ENCODE assay signal across 17 mouse cellular contexts in the genomic region with DNA sequence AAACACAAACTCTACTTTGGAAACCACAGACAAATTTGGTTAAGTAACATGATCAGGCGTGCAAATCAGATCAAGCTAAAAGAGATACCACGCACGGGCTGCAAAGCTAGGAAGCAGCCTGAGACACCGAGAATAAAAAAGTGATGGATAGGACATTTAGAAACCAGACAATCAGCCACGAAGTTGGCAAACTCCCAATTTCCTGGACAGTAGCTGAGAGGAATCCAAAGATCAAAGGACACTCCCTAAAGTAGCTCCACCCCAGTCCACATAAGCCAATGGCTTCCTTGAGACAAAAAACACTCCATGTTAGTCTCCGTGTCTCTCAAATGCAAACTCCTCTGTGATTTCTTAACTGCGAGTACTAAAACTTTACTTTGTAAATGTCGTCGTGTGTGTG. TPM values are rescaled to one million over a fixed set of nuclear protein-coding genes. Genes with fewer than 3 reads are reported as not detected.
DNase-seq lines count a peak whose midpoint lies in the region; ATAC-seq lines count a peak whose summit lies in the region.
"Had no signal": no experiment of that assay in that cellular context is flagged by ENCODE, and none has a peak within 500 bp of the region (broad histone marks: within the 10 kb centered on the region; RNA-seq: fewer than 3 reads in every experiment).

No protein-coding gene starts in this region.

- peak overlapping the region; percentile 19; the same call in 1 of the 2 replicates for H3K4me2 ChIP-seq in lung, embryonic 15.5 days
- H3K4me2 ChIP-seq: liver, embryonic 11.5 days; midbrain, embryonic 12.5 days had no signal

- 0 out of 2 replicates have a peak overlapping the region, but pooled peaks have one; percentile 5 for H3K27ac ChIP-seq in lung, embryonic 15.5 days
- H3K27ac ChIP-seq: midbrain, embryonic 12.5 days; neural tube, embryonic 13.5 days had no signal

- WGBS in lung, embryonic 15.5 days: 28% methylated on average over 9 of the region's 9 CpGs

- peak; percentile 69 for DNase-seq in MN1 (ENCODE audit: low spot score)
- peak; percentile 75 for DNase-seq in adrenal gland, adult 2 months
- peak; percentile 75 to 77 for DNase-seq in kidney, adult 8-10 months
- DNase-seq in c-Kit-positive CD71-positive TER-119-positive erythroid progenitor cells, embryonic 14.5 days (ENCODE audit: low spot score): no peak
- DNase-seq in ovary, adult 18-20 months (ENCODE audit: low spot score): no peak
- DNase-seq: cerebellum, adult 11 months; gastrocnemius, postnatal 25 days; heart, postnatal 14 days; right cerebral cortex, postnatal 14 days had no signal

- ATAC-seq in lung, embryonic 15.5 days (ENCODE audit: borderline replicate concordance, extremely low read depth, low FRiP score, low TSS enrichment): no peak
- ATAC-seq in cerebellum, adult (ENCODE audit: insufficient number of reproducible peaks, low FRiP score, low TSS enrichment): no peak
- ATAC-seq: activated CD4-positive, CD25-positive, alpha-beta regulatory T cell, adult 4 months; forebrain, embryonic 14.5 days had no signal

- peaks cover 39% of the 10 kb centered on the region for H3K4me1 ChIP-seq in lung, embryonic 15.5 days

- H3K27me3 ChIP-seq in lung, embryonic 15.5 days: no peaks in the 10 kb centered on the region
- H3K27me3 ChIP-seq: midbrain, embryonic 12.5 days; neural tube, embryonic 13.5 days had no signal

- no peak overlapping the region for H3K4me3 ChIP-seq in lung, embryonic 15.5 days
- H3K4me3 ChIP-seq: midbrain, embryonic 12.5 days; neural tube, embryonic 13.5 days had no signal

- no peak overlapping the region for H3K9ac ChIP-seq in lung, embryonic 15.5 days
- H3K9ac ChIP-seq: midbrain, embryonic 12.5 days had no signal

- no peaks in the 10 kb centered on the region for H3K9me3 ChIP-seq in lung, embryonic 15.5 days
- H3K9me3 ChIP-seq: midbrain, embryonic 12.5 days; neural tube, embryonic 13.5 days had no signal

- H3K36me3 ChIP-seq in lung, embryonic 15.5 days: peaks cover 17% of the 10 kb centered on the region; the same call in 1 of the 2 replicates

RNA-seq across cellular contexts. Expression of a gene that starts 4.6 kb away (rescaled TPM):
- total RNA-seq in adrenal gland, adult 2 months (2021): 100 to 1,000 TPM; 385 to 398 TPM
- polyA plus RNA-seq in adrenal gland, adult 2 months (2012; rRNA removed): 1,369 and 1,819 TPM in 2 replicates
- polyA plus RNA-seq in lung, embryonic 15.5 days (2015; fragmentation: Nextera tagmentation; extraction: Ambion mirVana): 398 and 402 TPM in 2 replicates

RNA-seq across cellular contexts. Expression of a gene that starts 4.7 kb away (rescaled TPM):
- total RNA-seq in adrenal gland, adult 2 months (2021): 100 to 1,000 TPM; 490 to 694 TPM
- 397 and 541 TPM in 2 replicates for polyA plus RNA-seq in adrenal gland, adult 2 months (2012; rRNA removed)
- polyA plus RNA-seq in lung, embryonic 15.5 days (2015; fragmentation: Nextera tagmentation; extraction: Ambion mirVana): 49.6 and 52.2 TPM in 2 replicates

RNA-seq across cellular contexts. Expression of a gene that starts 35.4 kb away (rescaled TPM):
- total RNA-seq in adrenal gland, adult 2 months (2021): not detected
- polyA plus RNA-seq in adrenal gland, adult 2 months (2012; rRNA removed): 0.01 TPM in 1 of 2 replicates, not detected in the other
- polyA plus RNA-seq in lung, embryonic 15.5 days (2015; fragmentation: Nextera tagmentation; extraction: Ambion mirVana): not detected in 2 replicates
- total RNA-seq: gastrocnemius, postnatal 25 days; heart, postnatal 14 days had no signal
- polyA plus RNA-seq: embryonic facial prominence, embryonic 11.5 days; forebrain, embryonic 14.5 days; liver, embryonic 11.5 days; midbrain, embryonic 12.5 days; neural tube, embryonic 13.5 days had no signal

Comparison
In these comparisons a context has a peak if more than half of its experiments do, and no peak if none do; other contexts are left out.
1. DNase-seq: peak in MN1 (single experiment), adrenal gland, adult 2 months (single experiment) and kidney, adult 8-10 months (2 of 2); none in c-Kit-positive CD71-positive TER-119-positive erythroid progenitor cells, embryonic 14.5 days (single experiment) and ovary, adult 18-20 months (single experiment).